Mouse (Mus musculus) heart, embryonic 12.5 days (tissue): ENCODE measurements around the gene Tspear. TPM values are rescaled to one million over a fixed set of nuclear protein-coding genes. Genes with fewer than 3 reads are reported as not detected.
A peak's percentile ranks its signal among the peaks of the same experiment; 100 is the strongest.

Experiments
- ATAC-seq: fragments of 200-750 bp; cut with Nextera tagmentation; 2 replicates; pipeline ENCODE4 v1.8.0; 2017; ENCODE audit warnings: moderate TSS enrichment, moderate library complexity; ENCODE audit not compliant: insufficient number of reproducible peaks, low FRiP score
- H3K27ac ChIP-seq: fragments of 300-500 bp; sonication (generic); 2 replicates; pipeline ENCODE4 v1.5.1; 2016; ENCODE audit warnings: mild to moderate bottlenecking, moderate library complexity; ENCODE audit not compliant: poor library complexity, severe bottlenecking
- H3K27me3 ChIP-seq: fragments of 300-500 bp; sonication (generic); replicated peaks from 2 replicates; pipeline ENCODE4 v1.6.1; 2016; ENCODE audit warnings: mild to moderate bottlenecking, moderate library complexity
- H3K36me3 ChIP-seq: fragments of 300-500 bp; sonication (generic); 2 replicates; pipeline ENCODE4 v1.6.1; 2016; ENCODE audit warnings: mild to moderate bottlenecking, moderate library complexity
- H3K4me1 ChIP-seq: fragments of 300-500 bp; sonication (generic); replicated peaks from 2 replicates; pipeline ENCODE4 v1.6.1; 2016; ENCODE audit warnings: mild to moderate bottlenecking
- H3K4me2 ChIP-seq: fragments of 300-500 bp; sonication (generic); 2 replicates; pipeline ENCODE4 v1.6.1; 2016; ENCODE audit warnings: mild to moderate bottlenecking, moderate library complexity
- H3K4me3 ChIP-seq: fragments of 300-500 bp; sonication (generic); 2 replicates; pipeline ENCODE4 v1.5.1; 2016; ENCODE audit warnings: mild to moderate bottlenecking
- H3K9ac ChIP-seq: fragments of 300-500 bp; sonication (generic); 2 replicates; pipeline ENCODE4 v1.6.1; 2016; ENCODE audit warnings: mild to moderate bottlenecking, moderate library complexity
- H3K9me3 ChIP-seq: fragments of 300-500 bp; sonication (generic); replicated peaks from 2 replicates; pipeline ENCODE4 v1.6.1; 2016; ENCODE audit warnings: mild to moderate bottlenecking, moderate library complexity
- WGBS: fragments of 180-500 bp; shearing (Covaris S2); methylation state at CpG from one replicate; pipeline ENCODE4 v1.1.7; 2016; 5-methylcytosine and 5-hydroxymethylcytosine counted together
- microRNA counts: library from miRNA; unstranded; fragments of <30 nt; microRNA quantifications from one replicate; lab custom pipeline; 2017
- microRNA-seq: library from miRNA; unstranded; fragments of <30 nt; microRNA quantifications from one replicate; pipeline ENCODE4, GENCODE M21; 2017
- polyA plus RNA-seq: library from polyadenylated mRNA; unstranded; fragments of >200 nt; fragmentation: Nextera tagmentation; extraction: Ambion mirVana; gene quantifications from 2 replicates; pipeline ENCODE4 v1.2.1, GENCODE M21; 2016

Tspear gene
- polyA plus RNA-seq, 1 experiment from 2014 or later: not detected

- Histone ChIP-seq H3K9ac (peak overlapping the region; percentile 58; the same call in 1 of the 2 replicates), H3K9me3 (peaks cover 4% of the 10 kb centered on the region; the same call in 1 of the 2 replicates), H3K27me3 (peaks cover 23% of the 10 kb centered on the region), H3K4me1 (peaks cover 13% of the 10 kb centered on the region), H3K36me3 (no peaks in the 10 kb centered on the region), H3K4me2 (peak overlapping the region; percentile 69), H3K4me3 (peak overlapping the region; percentile 64), H3K27ac (no peak overlapping the region)
- peak; percentile 70 for ATAC-seq
- 7% methylated on average over 35 of the region's 35 CpGs for WGBS
Observed at GRCm38 (mm10) chr10:77902894-77903715, 216.7 kb downstream of the Tspear start.

GRCm38 (mm10) chr10:77912605-77913004 is 226.2 kb downstream of the Tspear start:
- H3K27ac ChIP-seq: peak overlapping the region; percentile 44; the same call in 1 of the 2 replicates

GRCm38 (mm10) chr10:77913292-77913691 is 226.9 kb downstream of the Tspear start:
- 65% methylated on average over 4 of the region's 4 CpGs for WGBS
- H3K9ac ChIP-seq: no peak overlapping the region
- no peaks in the 10 kb centered on the region for H3K36me3 ChIP-seq
- no peak for ATAC-seq
- H3K4me2 ChIP-seq: no peak overlapping the region
- no peaks in the 10 kb centered on the region for H3K27me3 ChIP-seq
- H3K4me3 ChIP-seq: no peak overlapping the region
- peaks cover 17% of the 10 kb centered on the region for H3K4me1 ChIP-seq
- peak overlapping the region; percentile 44; the same call in 1 of the 2 replicates for H3K27ac ChIP-seq
- no peaks in the 10 kb centered on the region for H3K9me3 ChIP-seq

More at GRCm38 (mm10) chr10:77912605-77913004, 226.2 kb downstream of the Tspear start:
- Histone ChIP-seq H3K4me3 (no peak overlapping the region), H3K4me2 (peak overlapping the region; percentile 10; the same call in 1 of the 2 replicates), H3K27me3 (no peaks in the 10 kb centered on the region), H3K9ac (no peak overlapping the region), H3K9me3 (no peaks in the 10 kb centered on the region), H3K4me1 (peaks cover 17% of the 10 kb centered on the region), H3K36me3 (no peaks in the 10 kb centered on the region)
- ATAC-seq: peak; percentile 61
- 29% methylated on average over 7 of the region's 7 CpGs for WGBS

GRCm38 (mm10) chr10:77916636-77917335 is 230.4 kb downstream of the Tspear start:
- 0 out of 2 replicates have a peak, but pooled peaks cover 4% of the 10 kb centered on the region for H3K27me3 ChIP-seq
- peaks cover 17% of the 10 kb centered on the region for H3K4me1 ChIP-seq
- WGBS: 62% methylated on average over 8 of the region's 8 CpGs
- H3K36me3 ChIP-seq: no peaks in the 10 kb centered on the region
- ATAC-seq: no peak
- H3K4me3 ChIP-seq: no peak overlapping the region
- no peaks in the 10 kb centered on the region for H3K9me3 ChIP-seq
- H3K4me2 ChIP-seq: no peak overlapping the region
- H3K9ac ChIP-seq: no peak overlapping the region
- H3K27ac ChIP-seq: no peak overlapping the region

GRCm38 (mm10) chr10:77921009-77921408 is 234.6 kb downstream of the Tspear start:
- H3K9ac ChIP-seq: no peak overlapping the region
- no peaks in the 10 kb centered on the region for H3K9me3 ChIP-seq
- no peak for ATAC-seq
- no peak overlapping the region for H3K4me3 ChIP-seq
- no peak overlapping the region for H3K27ac ChIP-seq
- no peak overlapping the region for H3K4me2 ChIP-seq
- WGBS: 58% methylated on average over 5 of the region's 5 CpGs
- no peaks in the 10 kb centered on the region for H3K4me1 ChIP-seq
- peaks cover 8% of the 10 kb centered on the region for H3K27me3 ChIP-seq
- no peaks in the 10 kb centered on the region for H3K36me3 ChIP-seq

GRCm38 (mm10) chr10:77922681-77923080 is 236.3 kb downstream of the Tspear start:
- no peaks in the 10 kb centered on the region for H3K4me1 ChIP-seq
- no peaks in the 10 kb centered on the region for H3K9me3 ChIP-seq
- H3K27ac ChIP-seq: no peak overlapping the region
- no peak overlapping the region for H3K4me2 ChIP-seq
- H3K27me3 ChIP-seq: peaks cover 8% of the 10 kb centered on the region
- 66% methylated on average over 4 of the region's 4 CpGs for WGBS
- H3K4me3 ChIP-seq: no peak overlapping the region
- no peaks in the 10 kb centered on the region for H3K36me3 ChIP-seq
- no peak overlapping the region for H3K9ac ChIP-seq
- ATAC-seq: no peak

GRCm38 (mm10) chr10:77926140-77926539 is 239.8 kb downstream of the Tspear start:
- H3K36me3 ChIP-seq: no peaks in the 10 kb centered on the region
- 39% methylated on average over 7 of the region's 7 CpGs for WGBS

GRCm38 (mm10) chr10:77927375-77927774 is 241.0 kb downstream of the Tspear start:
- H3K4me1 ChIP-seq: no peaks in the 10 kb centered on the region
- no peak overlapping the region for H3K4me2 ChIP-seq
- H3K9me3 ChIP-seq: no peaks in the 10 kb centered on the region
- ATAC-seq: no peak
- H3K4me3 ChIP-seq: no peak overlapping the region
- H3K27ac ChIP-seq: no peak overlapping the region
- H3K9ac ChIP-seq: no peak overlapping the region
- WGBS: 80% methylated on average over 10 of the region's 10 CpGs
- H3K36me3 ChIP-seq: no peaks in the 10 kb centered on the region
- H3K27me3 ChIP-seq: peaks cover 3% of the 10 kb centered on the region

More at GRCm38 (mm10) chr10:77926140-77926539, 239.8 kb downstream of the Tspear start:
- H3K9ac ChIP-seq: no peak overlapping the region
- peaks cover 3% of the 10 kb centered on the region for H3K27me3 ChIP-seq
- no peak for ATAC-seq
- H3K9me3 ChIP-seq: no peaks in the 10 kb centered on the region
- no peaks in the 10 kb centered on the region for H3K4me1 ChIP-seq
- no peak overlapping the region for H3K27ac ChIP-seq
- no peak overlapping the region for H3K4me2 ChIP-seq
- H3K4me3 ChIP-seq: no peak overlapping the region

MicroRNAs encoded within 50 kb of the gene (microRNA counts, 519-probe panel; counts per million panel counts)
- microRNA mmu-miR-1930 (lab: Ali Mortazavi, UCI): not detected

Small RNAs within 50 kb of the gene (microRNA-seq; reads per million reads assigned to microRNA genes)
- 12.7 reads per million, percentile 28 among the genes with 10 or more reads in this experiment for gene Mir1930

Other genes starting within 250 kb of the Tspear start
- gene Fam207a, start 170.8 kb upstream of the Tspear start, polyA plus RNA-seq: 31.0 and 32.1 TPM in 2 replicates
- 1.5 and 2.5 TPM in 2 replicates for gene Itgb2, start 156.3 kb upstream of the Tspear start, polyA plus RNA-seq
- 103 and 104 TPM in 2 replicates for gene Pttg1ip, start 104.8 kb upstream of the Tspear start, polyA plus RNA-seq
- 177 and 184 TPM in 2 replicates for gene Sumo3, start 80.5 kb upstream of the Tspear start, polyA plus RNA-seq
- 14.5 TPM in 1 of 2 replicates, not detected in the other for gene Gm49325, start 80.4 kb upstream of the Tspear start, polyA plus RNA-seq
- gene Ube2g2, start 64.3 kb upstream of the Tspear start, polyA plus RNA-seq: 69.5 and 72.8 TPM in 2 replicates
- not detected in 2 replicates for gene Gm19402, start 4.2 kb downstream of the Tspear start, polyA plus RNA-seq
- not detected in 2 replicates for gene Gm9508, start 10.7 kb downstream of the Tspear start, polyA plus RNA-seq
- gene Gm10272, start 20.1 kb downstream of the Tspear start, polyA plus RNA-seq: not detected in 2 replicates
- gene Gm10024, start 24.9 kb downstream of the Tspear start, polyA plus RNA-seq: not detected in 2 replicates
- not detected in 2 replicates for gene Gm10142, start 29.2 kb downstream of the Tspear start, polyA plus RNA-seq
- gene Krtap12-1, start 34.0 kb downstream of the Tspear start, polyA plus RNA-seq: not detected in 2 replicates
- not detected in 2 replicates for gene Gm10100, start 39.9 kb downstream of the Tspear start, polyA plus RNA-seq
- not detected in 2 replicates for gene Gm18596, start 56.1 kb downstream of the Tspear start, polyA plus RNA-seq
- not detected in 2 replicates for gene Gm9736, start 64.8 kb downstream of the Tspear start, polyA plus RNA-seq
- not detected in 2 replicates for gene Gm3233, start 73.1 kb downstream of the Tspear start, polyA plus RNA-seq
- not detected in 2 replicates for gene Gm3238, start 84.8 kb downstream of the Tspear start, polyA plus RNA-seq
- not detected in 2 replicates for gene Gm7138, start 90.4 kb downstream of the Tspear start, polyA plus RNA-seq
- not detected in 2 replicates for gene Gm3250, start 96.0 kb downstream of the Tspear start, polyA plus RNA-seq
- not detected in 2 replicates for gene Gm7137, start 101.6 kb downstream of the Tspear start, polyA plus RNA-seq
- gene Gm9639, start 108.5 kb downstream of the Tspear start, polyA plus RNA-seq: not detected in 2 replicates
- gene Gm19668, start 112.6 kb downstream of the Tspear start, polyA plus RNA-seq: not detected in 2 replicates
- gene Gm9507, start 125.3 kb downstream of the Tspear start, polyA plus RNA-seq: not detected in 2 replicates
- not detected in 2 replicates for gene Gm2696, start 128.1 kb downstream of the Tspear start, polyA plus RNA-seq
- not detected in 2 replicates for gene Krtap10-4, start 140.5 kb downstream of the Tspear start, polyA plus RNA-seq
- not detected in 2 replicates for gene Krtap10-10, start 149.4 kb downstream of the Tspear start, polyA plus RNA-seq
- gene Gm36176, start 160.2 kb downstream of the Tspear start, polyA plus RNA-seq: not detected in 2 replicates
- gene Gm10318, start 166.3 kb downstream of the Tspear start, polyA plus RNA-seq: not detected in 2 replicates
- gene Gm3285, start 175.4 kb downstream of the Tspear start, polyA plus RNA-seq: not detected in 2 replicates
- gene Lrrc3, start 216.0 kb downstream of the Tspear start, polyA plus RNA-seq: 1.9 and 2.1 TPM in 2 replicates